Mouse (Mus musculus) C2C12 (cell line): Measurements from ENCODE around the gene Rnf222. TPM values are rescaled to one million over a fixed set of nuclear protein-coding genes. Genes with fewer than 3 reads are reported as not detected.

Experiments
- H3K27me3 ChIP-seq: one replicate; pipeline ENCODE4 v1.6.1; 2011; ENCODE audit not compliant: control insufficient read depth, insufficient read depth, insufficient read length
- H3K36me3 ChIP-seq: one replicate; pipeline ENCODE4 v1.6.1; 2011; ENCODE audit not compliant: control insufficient read depth, insufficient read depth
- H3K4me3 ChIP-seq: one replicate; pipeline ENCODE4 v1.5.1; 2011; ENCODE audit warnings: mild to moderate bottlenecking, control low read depth; ENCODE audit not compliant: poor library complexity, insufficient read depth, severe bottlenecking
- H3K79me2 ChIP-seq: one replicate; pipeline ENCODE4 v1.6.1; 2011; ENCODE audit not compliant: control insufficient read depth, insufficient read depth
- H3K79me3 ChIP-seq: one replicate; pipeline ENCODE4 v1.6.1; 2011; ENCODE audit warnings: low read depth, control low read depth
- H3ac ChIP-seq: one replicate; pipeline ENCODE3; 2011; ENCODE audit warnings: low read depth; ENCODE audit not compliant: control insufficient read depth, insufficient read length
- CEBPB ChIP-seq: IDR thresholded peaks from one replicate; pipeline ENCODE4 v1.6.1; 2011; ENCODE audit warnings: low read depth, mild to moderate bottlenecking, control low read depth, moderate library complexity
- CTCF ChIP-seq: IDR thresholded peaks from one replicate; pipeline ENCODE4 v1.5.1; 2011; ENCODE audit not compliant: control insufficient read depth, insufficient read depth, insufficient read length
- FOSL1 ChIP-seq: IDR thresholded peaks from one replicate; pipeline ENCODE4 v1.8.0; 2011; ENCODE audit warnings: mild to moderate bottlenecking, low read length; ENCODE audit not compliant: poor library complexity, insufficient read depth, severe bottlenecking
- MAX ChIP-seq: IDR thresholded peaks from one replicate; pipeline ENCODE4 v1.6.1; 2011; ENCODE audit warnings: mild to moderate bottlenecking, control low read depth
- MYOD1 ChIP-seq: IDR thresholded peaks from one replicate; pipeline ENCODE4 v1.6.1; 2011; ENCODE audit warnings: low read depth; ENCODE audit not compliant: control insufficient read depth, insufficient read length
- MYOG ChIP-seq: IDR thresholded peaks from one replicate; pipeline ENCODE4 v1.6.1; 2011; ENCODE audit not compliant: control insufficient read depth, insufficient read length; ENCODE audit errors: extremely low read depth
- USF1 ChIP-seq: IDR thresholded peaks from one replicate; pipeline ENCODE4 v1.6.1; 2011; ENCODE audit warnings: low read depth, mild to moderate bottlenecking, control low read depth, moderate library complexity
- polyA plus RNA-seq: library from polyadenylated mRNA; unstranded; fragments of >200 nt; fragmentation: generic; extraction: Trizol; gene quantifications from one replicate; pipeline ENCODE4 v1.2.1, GENCODE M21; 2012; ENCODE audit warnings: missing spikeins

Gene Rnf222
- polyA plus RNA-seq, 1 experiment, result not detected

GRCm38 (mm10) chr11:68906461-68906790 lies 18.1 kb downstream of the Rnf222 start:
- Histone ChIP-seq H3ac (no peak overlapping the region), H3K4me3 (no peak overlapping the region), H3K36me3 (peaks cover 27% of the 10 kb centered on the region), H3K79me2 (peaks cover 25% of the 10 kb centered on the region), H3K27me3 (no peaks in the 10 kb centered on the region), H3K79me3 (peaks cover 15% of the 10 kb centered on the region)
- no peak for TF ChIP-seq MYOG
- no peak for TF ChIP-seq CEBPB
- TF ChIP-seq MYOD1, result no peak
- TF ChIP-seq MAX, result no peak
- no peak for TF ChIP-seq USF1
- no peak for TF ChIP-seq FOSL1
- TF ChIP-seq CTCF, result no peak

- Histone ChIP-seq H3K79me2 (peaks cover 16% of the 10 kb centered on the region), H3K36me3 (peaks cover 22% of the 10 kb centered on the region), H3K4me3 (no peak overlapping the region), H3K27me3 (no peaks in the 10 kb centered on the region), H3K79me3 (peaks cover 8% of the 10 kb centered on the region), H3ac (no peak overlapping the region)
- TF ChIP-seq USF1 (no peak), MYOG (no peak), MAX (no peak), FOSL1 (no peak), CTCF (no peak), MYOD1 (no peak), CEBPB (no peak)
These were observed 18.9 kb downstream of the Rnf222 start for GRCm38 (mm10) chr11:68907251-68907650.

- no peaks in the 10 kb centered on the region for H3K27me3 ChIP-seq
- TF ChIP-seq CTCF, result no peak
- TF ChIP-seq CEBPB, result no peak
- no peak for TF ChIP-seq FOSL1
- no peak for TF ChIP-seq MAX
- TF ChIP-seq MYOD1, result no peak
- no peak for TF ChIP-seq MYOG
- TF ChIP-seq USF1, result no peak
- no peak overlapping the region for H3ac ChIP-seq
These were observed 20.6 kb downstream of the Rnf222 start for GRCm38 (mm10) chr11:68908846-68909503.

GRCm38 (mm10) chr11:68911531-68912177 lies 23.3 kb downstream of the Rnf222 start:
- Histone ChIP-seq H3ac (no peak overlapping the region), H3K79me3 (no peaks in the 10 kb centered on the region), H3K36me3 (no peaks in the 10 kb centered on the region), H3K27me3 (no peaks in the 10 kb centered on the region), H3K79me2 (no peaks in the 10 kb centered on the region), H3K4me3 (no peak overlapping the region)
- no peak for TF ChIP-seq MYOD1
- TF ChIP-seq FOSL1, result no peak
- no peak for TF ChIP-seq MAX
- no peak for TF ChIP-seq CTCF
- TF ChIP-seq MYOG, result no peak

More at GRCm38 (mm10) chr11:68908846-68909503, 20.6 kb downstream of the Rnf222 start:
- H3K4me3 ChIP-seq, result no peak overlapping the region
- peaks cover 1% of the 10 kb centered on the region for H3K79me3 ChIP-seq
- peaks cover 12% of the 10 kb centered on the region for H3K36me3 ChIP-seq
- H3K79me2 ChIP-seq, result peaks cover 6% of the 10 kb centered on the region

- Histone ChIP-seq H3K79me2 (no peaks in the 10 kb centered on the region), H3K79me3 (no peaks in the 10 kb centered on the region), H3ac (no peak overlapping the region), H3K4me3 (no peak overlapping the region), H3K27me3 (no peaks in the 10 kb centered on the region), H3K36me3 (no peaks in the 10 kb centered on the region)
- TF ChIP-seq FOSL1, result no peak
- no peak for TF ChIP-seq USF1
- TF ChIP-seq MYOD1, result no peak
- no peak for TF ChIP-seq MAX
- no peak for TF ChIP-seq CTCF
- TF ChIP-seq MYOG, result no peak
- TF ChIP-seq CEBPB, result no peak
These were observed 26.2 kb downstream of the Rnf222 start for GRCm38 (mm10) chr11:68914566-68914965.

- Histone ChIP-seq H3K79me3 (no peaks in the 10 kb centered on the region), H3K79me2 (no peaks in the 10 kb centered on the region), H3K36me3 (no peaks in the 10 kb centered on the region), H3K4me3 (no peak overlapping the region), H3K27me3 (peaks cover 18% of the 10 kb centered on the region), H3ac (no peak overlapping the region)
- TF ChIP-seq MAX (no peak), USF1 (no peak), CTCF (no peak), MYOD1 (no peak), MYOG (no peak), CEBPB (no peak), FOSL1 (no peak)
These were observed 34.8 kb downstream of the Rnf222 start for GRCm38 (mm10) chr11:68923191-68923590.
